Mouse (Mus musculus) ES-E14 (cell line): ENCODE data around the gene Parvb.

ENCODE experiments used
- HCFC1 ChIP-seq: IDR thresholded peaks from 2 replicates; pipeline ENCODE4 v1.6.1; 2012; ENCODE audit warnings: low read length, inconsistent platforms, borderline replicate concordance; ENCODE audit not compliant: insufficient read depth
- ZC3H11A ChIP-seq: IDR thresholded peaks from 2 replicates; pipeline ENCODE4 v1.6.1; 2012; ENCODE audit warnings: low read depth, mild to moderate bottlenecking, inconsistent platforms, low read length, borderline replicate concordance

DNA sequence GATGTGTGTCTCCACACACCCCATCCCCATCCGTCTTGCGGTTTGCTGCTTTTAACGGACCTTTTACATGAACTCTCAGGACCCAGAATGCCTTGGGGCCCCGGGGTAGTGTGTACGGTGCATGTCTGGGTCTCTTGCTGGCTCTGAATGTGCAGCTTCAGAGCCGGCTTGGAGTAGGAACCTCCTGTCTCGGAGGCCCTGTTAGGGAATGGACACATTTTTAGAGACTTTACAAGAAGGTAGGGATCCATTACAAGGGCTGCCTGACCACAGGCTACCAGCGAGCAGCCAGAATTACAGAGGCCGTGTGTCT, 81.7 kb downstream of the Parvb start:
- TF ChIP-seq HCFC1: no peak
- TF ChIP-seq ZC3H11A: no peak
